Mouse (Mus musculus) forebrain, embryonic 16.5 days (tissue): ENCODE measurements around the gene Nek1. TPM values are rescaled to one million over a fixed set of nuclear protein-coding genes. Genes with fewer than 3 reads are reported as not detected.
A peak's percentile ranks its signal among the peaks of the same experiment; 100 is the strongest.

Experiments used
- ATAC-seq: fragments of 200-750 bp; cut with Nextera tagmentation; 2 replicates; pipeline ENCODE4 v1.8.0; 2017; ENCODE audit warnings: mild to moderate bottlenecking, moderate library complexity
- H3K27ac ChIP-seq: fragments of 300-500 bp; sonication (generic); 2 replicates; pipeline ENCODE4 v1.5.1; 2014; ENCODE audit warnings: low read length, control low read depth
- H3K27me3 ChIP-seq: fragments of 300-500 bp; sonication (generic); replicated peaks from 2 replicates; pipeline ENCODE4 v1.6.1; 2014; ENCODE audit warnings: low read length; ENCODE audit not compliant: control insufficient read depth, insufficient read depth
- H3K36me3 ChIP-seq: fragments of 300-500 bp; sonication (generic); 2 replicates; pipeline ENCODE4 v1.6.1; 2014; ENCODE audit not compliant: control insufficient read depth, insufficient read depth
- H3K4me1 ChIP-seq: fragments of 300-500 bp; sonication (generic); replicated peaks from 2 replicates; pipeline ENCODE4 v1.6.1; 2014; ENCODE audit warnings: low read length; ENCODE audit not compliant: control insufficient read depth, insufficient read depth
- H3K4me2 ChIP-seq: fragments of 300-500 bp; sonication (generic); 2 replicates; pipeline ENCODE4 v1.6.1; 2014; ENCODE audit warnings: mild to moderate bottlenecking, low read length, control low read depth
- H3K4me3 ChIP-seq: fragments of 300-500 bp; sonication (generic); replicated peaks from 2 replicates; pipeline ENCODE4 v1.5.1; 2014; ENCODE audit warnings: mild to moderate bottlenecking, low read length, control low read depth
- H3K9ac ChIP-seq: fragments of 300-500 bp; sonication (generic); replicated peaks from 2 replicates; pipeline ENCODE4 v1.6.1; 2014; ENCODE audit warnings: low read depth, low read length, control low read depth
- H3K9me3 ChIP-seq: fragments of 300-500 bp; sonication (generic); 2 replicates; pipeline ENCODE4 v1.6.1; 2016; ENCODE audit warnings: low read length; ENCODE audit not compliant: control insufficient read depth
- WGBS: fragments of 180-500 bp; shearing (Covaris S2); extraction: QIAGEN DNeasy Blood & Tissue Kit; methylation state at CpG from one replicate; pipeline ENCODE4 v1.1.7; 2014; 5-methylcytosine and 5-hydroxymethylcytosine counted together
- polyA plus RNA-seq: library from polyadenylated mRNA; unstranded; fragments of >200 nt; fragmentation: Nextera tagmentation; extraction: Ambion mirVana; gene quantifications from 2 replicates; pipeline ENCODE4 v1.2.1, GENCODE M21; 2015

The Nek1 gene
- polyA plus RNA-seq, 1 experiment from 2014 or later = 26.0 TPM

- Histone ChIP-seq H3K27ac (no peak overlapping the region), H3K9me3 (no peaks in the 10 kb centered on the region), H3K4me1 (no peaks in the 10 kb centered on the region), H3K4me2 (no peak overlapping the region), H3K36me3 (peaks cover 3% of the 10 kb centered on the region), H3K27me3 (no peaks in the 10 kb centered on the region), H3K4me3 (no peak overlapping the region), H3K9ac (no peak overlapping the region)
- 98% methylated on average over 1 of the region's 1 CpGs for WGBS
- ATAC-seq = no peak
Observed at GRCm38 (mm10) chr8:61046816-61047215, 53.8 kb downstream of the Nek1 start.

GRCm38 (mm10) chr8:61053017-61053416 is 60.0 kb downstream of the Nek1 start:
- Histone ChIP-seq H3K36me3 (peaks cover 3% of the 10 kb centered on the region), H3K9me3 (no peaks in the 10 kb centered on the region), H3K4me2 (no peak overlapping the region), H3K9ac (no peak overlapping the region), H3K27me3 (no peaks in the 10 kb centered on the region), H3K4me3 (no peak overlapping the region), H3K27ac (no peak overlapping the region), H3K4me1 (no peaks in the 10 kb centered on the region)
- no peak for ATAC-seq
- 68% methylated on average over 1 of the region's 1 CpGs for WGBS

- no peak for ATAC-seq
- Histone ChIP-seq H3K9ac (no peak overlapping the region), H3K4me2 (no peak overlapping the region), H3K4me1 (no peaks in the 10 kb centered on the region), H3K4me3 (no peak overlapping the region), H3K9me3 (no peaks in the 10 kb centered on the region), H3K27me3 (no peaks in the 10 kb centered on the region), H3K27ac (no peak overlapping the region), H3K36me3 (peaks cover 3% of the 10 kb centered on the region)
- WGBS = 69% methylated on average over 5 of the region's 5 CpGs
Observed at GRCm38 (mm10) chr8:61054313-61054712, 61.3 kb downstream of the Nek1 start.

DNA sequence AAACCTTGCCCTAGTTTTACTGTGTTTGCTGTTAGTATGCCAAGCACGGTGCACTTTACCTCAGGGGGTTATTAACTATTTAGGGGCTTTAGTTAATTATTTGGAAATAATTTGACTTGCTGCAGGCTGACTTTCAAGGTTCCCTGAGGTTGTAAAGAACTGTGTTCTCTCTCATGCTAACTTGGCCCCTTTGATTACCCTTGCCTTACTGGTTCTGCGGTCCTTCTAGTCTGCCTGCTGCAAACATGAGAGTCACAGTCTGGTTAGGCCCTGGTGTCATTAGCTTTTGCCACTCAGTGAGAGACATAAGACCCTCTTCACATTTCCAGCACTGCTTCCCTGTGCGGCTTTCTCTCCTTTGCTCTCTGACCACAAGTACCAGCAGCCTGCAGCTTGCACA is 64.0 kb downstream of the Nek1 start:
- Histone ChIP-seq H3K36me3 (no peaks in the 10 kb centered on the region; the same call in 1 of the 2 replicates), H3K9ac (no peak overlapping the region), H3K9me3 (no peaks in the 10 kb centered on the region), H3K4me2 (no peak overlapping the region), H3K27me3 (no peaks in the 10 kb centered on the region), H3K27ac (no peak overlapping the region), H3K4me3 (no peak overlapping the region), H3K4me1 (no peaks in the 10 kb centered on the region)
- no peak for ATAC-seq
- 33% methylated on average over 3 of the region's 3 CpGs for WGBS

GRCm38 (mm10) chr8:61059143-61059542 is 66.1 kb downstream of the Nek1 start:
- no peaks in the 10 kb centered on the region for H3K4me1 ChIP-seq

GRCm38 (mm10) chr8:61060412-61060811 is 67.4 kb downstream of the Nek1 start:
- H3K4me2 ChIP-seq = no peak overlapping the region
- no peaks in the 10 kb centered on the region; the same call in 1 of the 2 replicates for H3K36me3 ChIP-seq
- H3K9ac ChIP-seq = no peak overlapping the region
- H3K9me3 ChIP-seq = no peaks in the 10 kb centered on the region
- H3K4me3 ChIP-seq = no peak overlapping the region
- WGBS = 87% methylated on average over 7 of the region's 7 CpGs
- no peak overlapping the region for H3K27ac ChIP-seq
- H3K27me3 ChIP-seq = no peaks in the 10 kb centered on the region
- no peak for ATAC-seq
- H3K4me1 ChIP-seq = no peaks in the 10 kb centered on the region

More at GRCm38 (mm10) chr8:61059143-61059542, 66.1 kb downstream of the Nek1 start:
- no peaks in the 10 kb centered on the region for H3K9me3 ChIP-seq
- H3K27ac ChIP-seq = no peak overlapping the region
- no peak overlapping the region for H3K4me3 ChIP-seq
- no peaks in the 10 kb centered on the region; the same call in 1 of the 2 replicates for H3K36me3 ChIP-seq
- H3K27me3 ChIP-seq = no peaks in the 10 kb centered on the region
- H3K4me2 ChIP-seq = no peak overlapping the region
- ATAC-seq = no peak
- no peak overlapping the region for H3K9ac ChIP-seq

DNA sequence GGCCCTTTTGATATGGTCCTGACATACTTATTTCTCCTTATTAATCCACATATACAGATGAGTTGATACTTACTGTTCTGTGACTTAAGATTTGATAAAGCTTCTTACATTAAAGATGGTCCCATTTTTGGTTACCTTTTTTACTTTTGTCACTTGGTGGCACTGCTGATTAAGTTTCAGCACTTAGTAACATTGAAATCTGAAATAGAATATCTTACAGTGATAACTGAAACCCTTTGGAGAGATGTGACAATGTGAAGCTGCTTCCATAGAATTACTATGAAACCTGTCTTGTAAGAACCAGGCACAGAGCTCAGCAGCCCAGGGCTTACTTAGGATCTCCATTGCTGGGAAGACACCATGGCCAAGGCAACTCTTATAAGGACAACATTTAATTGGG is 82.1 kb downstream of the Nek1 start:
- Histone ChIP-seq H3K36me3 (peaks cover 2% of the 10 kb centered on the region; the same call in 1 of the 2 replicates), H3K9me3 (no peaks in the 10 kb centered on the region), H3K27ac (no peak overlapping the region), H3K9ac (no peak overlapping the region), H3K4me1 (no peaks in the 10 kb centered on the region), H3K4me3 (no peak overlapping the region), H3K4me2 (no peak overlapping the region), H3K27me3 (no peaks in the 10 kb centered on the region)
- ATAC-seq = peak; percentile 85

DNA sequence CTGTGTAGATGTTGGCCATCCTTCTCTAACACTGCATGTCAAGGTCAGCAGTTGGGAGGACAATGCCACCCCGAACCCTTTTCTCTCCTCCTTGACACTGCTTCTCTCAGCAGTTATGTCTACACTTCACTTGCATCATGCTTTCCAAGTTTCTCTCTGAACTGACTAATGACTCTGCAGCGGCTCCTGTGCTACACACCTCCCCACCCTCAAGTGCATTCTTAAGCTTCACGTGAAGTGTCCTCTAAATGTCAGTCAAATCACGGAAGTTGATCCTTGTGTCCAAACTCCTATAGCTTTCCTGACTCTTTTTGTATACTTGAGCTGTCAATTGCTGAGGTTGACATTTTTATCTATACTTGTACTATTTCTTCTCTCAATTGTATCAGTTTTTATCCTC is 117.5 kb downstream of the Nek1 start:
- Histone ChIP-seq H3K27me3 (no peaks in the 10 kb centered on the region), H3K4me1 (no peaks in the 10 kb centered on the region), H3K36me3 (peaks cover 5% of the 10 kb centered on the region), H3K9me3 (no peaks in the 10 kb centered on the region), H3K4me2 (no peak overlapping the region), H3K4me3 (no peak overlapping the region), H3K9ac (no peak overlapping the region), H3K27ac (no peak overlapping the region)
- ATAC-seq = no peak
- WGBS = 93% methylated on average over 4 of the region's 4 CpGs

- Histone ChIP-seq H3K27me3 (no peaks in the 10 kb centered on the region), H3K9ac (no peak overlapping the region), H3K36me3 (peaks cover 5% of the 10 kb centered on the region), H3K4me1 (no peaks in the 10 kb centered on the region), H3K4me3 (no peak overlapping the region), H3K4me2 (no peak overlapping the region), H3K27ac (no peak overlapping the region), H3K9me3 (no peaks in the 10 kb centered on the region)
- ATAC-seq = no peak
- WGBS = 95% methylated on average over 4 of the region's 4 CpGs
Observed at GRCm38 (mm10) chr8:61111940-61112339, 118.9 kb downstream of the Nek1 start.

DNA sequence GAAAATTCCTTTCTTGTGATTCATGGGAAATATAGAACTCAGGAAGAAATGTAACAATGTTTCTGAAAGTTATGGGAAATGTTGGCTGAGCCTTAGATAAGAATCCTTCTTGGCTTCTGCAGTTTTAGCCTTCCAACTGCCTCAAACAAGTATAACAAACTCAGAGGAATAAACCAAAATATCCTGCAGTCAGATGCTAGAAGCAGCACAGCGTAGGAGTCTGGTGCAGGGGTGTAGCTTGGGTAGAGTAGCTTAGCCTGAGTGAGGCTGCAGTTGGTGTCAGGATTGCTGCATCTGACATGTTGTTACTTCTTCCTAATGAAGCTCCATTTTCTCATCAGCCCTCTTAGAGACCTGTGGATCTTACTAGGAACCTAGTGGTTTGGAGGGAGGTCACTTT is 128.6 kb downstream of the Nek1 start:
- H3K9me3 ChIP-seq = no peaks in the 10 kb centered on the region
- WGBS = 97% methylated on average over 1 of the region's 1 CpGs
- H3K9ac ChIP-seq = no peak overlapping the region
- ATAC-seq = no peak
- H3K36me3 ChIP-seq = peaks cover 5% of the 10 kb centered on the region
- no peak overlapping the region for H3K27ac ChIP-seq
- no peak overlapping the region for H3K4me2 ChIP-seq
- no peak overlapping the region for H3K4me3 ChIP-seq
- no peaks in the 10 kb centered on the region for H3K27me3 ChIP-seq
- H3K4me1 ChIP-seq = no peaks in the 10 kb centered on the region
